Mouse (Mus musculus) myocyte (in vitro differentiated cells): ENCODE data around the gene Efcab11. TPM values are rescaled to one million over a fixed set of nuclear protein-coding genes. Genes with fewer than 3 reads are reported as not detected.

ENCODE experiments used
- H3K27me3 ChIP-seq: one replicate; pipeline ENCODE4 v1.6.1; 2011; ENCODE audit not compliant: control insufficient read depth, insufficient read depth, insufficient read length
- H3K36me3 ChIP-seq: one replicate; pipeline ENCODE4 v1.6.1; 2011; ENCODE audit not compliant: control insufficient read depth, insufficient read depth
- H3K4me2 ChIP-seq: one replicate; pipeline ENCODE4 v1.6.1; 2011; ENCODE audit warnings: low read depth, control low read depth
- H3K4me3 ChIP-seq: one replicate; pipeline ENCODE4 v1.5.1; 2011; ENCODE audit warnings: mild to moderate bottlenecking, control low read depth, moderate library complexity
- H3K79me2 ChIP-seq: one replicate; pipeline ENCODE4 v1.6.1; 2011; ENCODE audit not compliant: control insufficient read depth, insufficient read depth
- H3ac ChIP-seq: one replicate; pipeline ENCODE4 v1.6.1; 2011; ENCODE audit not compliant: control insufficient read depth, insufficient read length
- CEBPB ChIP-seq: IDR thresholded peaks from 2 replicates; pipeline ENCODE4 v1.6.1; 2011; ENCODE audit warnings: mild to moderate bottlenecking, moderate library complexity; ENCODE audit not compliant: poor library complexity, insufficient read depth, severe bottlenecking
- E2F4 ChIP-seq: IDR thresholded peaks from one replicate; pipeline ENCODE4 v1.6.1; 2011; ENCODE audit warnings: mild to moderate bottlenecking, control low read depth, moderate library complexity; ENCODE audit not compliant: insufficient read depth
- MAX ChIP-seq: IDR thresholded peaks from one replicate; pipeline ENCODE4 v1.6.1; 2011; ENCODE audit warnings: low read depth, mild to moderate bottlenecking, control low read depth
- MYOD1 ChIP-seq, 3 experiments: IDR thresholded peaks; one replicate each; pipeline ENCODE4 v1.6.1; 2011; ENCODE audit warnings: control low read depth in 2 of 3, low read depth in 2 of 3, mild to moderate bottlenecking in 2 of 3, moderate library complexity in 1 of 3; ENCODE audit not compliant: insufficient read length in 2 of 3, control insufficient read depth in 1 of 3
- MYOG ChIP-seq, 3 experiments: IDR thresholded peaks; one replicate each; pipeline ENCODE4 v1.6.1; 2011; ENCODE audit warnings: control low read depth in 2 of 3, low read depth in 2 of 3, mild to moderate bottlenecking in 2 of 3; ENCODE audit not compliant: insufficient read length in 2 of 3, control insufficient read depth in 1 of 3, insufficient read depth in 1 of 3
- POLR2A ChIP-seq: IDR thresholded peaks from one replicate; pipeline ENCODE4 v1.6.1; 2011; ENCODE audit warnings: low read depth, mild to moderate bottlenecking, control low read depth, moderate library complexity; ENCODE audit not compliant: insufficient read length
- POLR2AphosphoS2 ChIP-seq: IDR thresholded peaks from one replicate; pipeline ENCODE4 v1.6.1; 2011; ENCODE audit warnings: low read depth, control low read depth; ENCODE audit not compliant: insufficient read length
- REST ChIP-seq: IDR thresholded peaks from one replicate; pipeline ENCODE4 v1.6.1; 2011; ENCODE audit warnings: mild to moderate bottlenecking, control low read depth, moderate library complexity; ENCODE audit not compliant: insufficient read depth, insufficient read length
- SRF ChIP-seq: IDR thresholded peaks from one replicate; pipeline ENCODE4 v1.6.1; 2011; ENCODE audit warnings: low read depth; ENCODE audit not compliant: control insufficient read depth, insufficient read length
- TCF12 ChIP-seq: IDR thresholded peaks from one replicate; pipeline ENCODE4 v1.6.1; 2011; ENCODE audit warnings: mild to moderate bottlenecking, control low read depth; ENCODE audit not compliant: poor library complexity, insufficient read depth, severe bottlenecking
- TCF3 ChIP-seq: IDR thresholded peaks from one replicate; pipeline ENCODE4 v1.6.1; 2011; ENCODE audit warnings: low read depth, control low read depth; ENCODE audit not compliant: insufficient read length
- USF1 ChIP-seq: IDR thresholded peaks from one replicate; pipeline ENCODE4 v1.6.1; 2011; ENCODE audit warnings: low read depth, mild to moderate bottlenecking, control low read depth, moderate library complexity
- polyA plus RNA-seq: library from polyadenylated mRNA; unstranded; fragments of >200 nt; fragmentation: generic; extraction: Trizol; gene quantifications from one replicate; pipeline ENCODE4 v1.2.1, GENCODE M21; 2012; ENCODE audit warnings: missing spikeins

Gene Efcab11
- polyA plus RNA-seq, 1 experiment: 3.5 TPM

GRCm38 (mm10) chr12:99849996-99850395 lies 34.2 kb downstream of the Efcab11 start:
- Histone ChIP-seq H3K4me3 (no peak overlapping the region), H3K79me2 (no peaks in the 10 kb centered on the region), H3K27me3 (no peaks in the 10 kb centered on the region), H3K4me2 (no peak overlapping the region), H3K36me3 (no peaks in the 10 kb centered on the region), H3ac (no peak overlapping the region)
- TF ChIP-seq SRF: no peak
- no peak for TF ChIP-seq E2F4
- no peak for TF ChIP-seq MYOG (IDR thresholded peaks at IDR 0.05; ENCODE audit: control insufficient read depth in 1 of 3, insufficient read depth in 1 of 3, insufficient read length in 2 of 3, low read depth in 2 of 3)
- TF ChIP-seq USF1: no peak
- no peak for TF ChIP-seq CEBPB
- no peak for TF ChIP-seq TCF12
- no peak for TF ChIP-seq REST
- TF ChIP-seq POLR2A: no peak
- no peak for TF ChIP-seq TCF3
- no peak for TF ChIP-seq POLR2AphosphoS2
- no peak for TF ChIP-seq MYOD1 (IDR thresholded peaks at IDR 0.05; ENCODE audit: control insufficient read depth in 1 of 3, insufficient read length in 2 of 3, low read depth in 2 of 3)
- TF ChIP-seq MAX: no peak

DNA sequence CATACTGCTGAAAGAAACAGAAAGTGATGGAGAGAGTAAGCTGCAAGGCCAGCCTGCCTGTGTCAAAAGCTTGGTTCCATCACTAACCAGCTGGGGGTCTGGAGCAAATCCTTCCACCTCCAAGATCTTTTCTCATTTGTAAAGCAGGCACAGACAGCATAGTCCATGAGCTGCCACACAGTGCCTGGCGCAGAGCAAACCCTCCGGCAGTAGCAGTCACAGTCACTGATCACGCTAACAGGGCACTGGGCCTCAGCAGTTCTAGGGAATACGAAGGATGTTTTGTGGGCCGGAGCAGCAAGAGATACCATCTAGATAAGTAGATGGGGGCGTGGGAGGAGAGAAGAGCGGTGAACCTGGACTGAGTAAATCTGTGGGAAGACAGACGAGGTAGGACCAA lies 39.3 kb downstream of the Efcab11 start:
- no peaks in the 10 kb centered on the region for H3K27me3 ChIP-seq
- no peak overlapping the region for H3ac ChIP-seq
- no peaks in the 10 kb centered on the region for H3K79me2 ChIP-seq
- TF ChIP-seq CEBPB: no peak
- no peak for TF ChIP-seq POLR2AphosphoS2
- no peak for TF ChIP-seq E2F4
- no peak for TF ChIP-seq TCF3
- no peak for TF ChIP-seq MAX
- TF ChIP-seq TCF12: no peak
- TF ChIP-seq USF1: no peak
- TF ChIP-seq SRF: no peak
- TF ChIP-seq MYOG (IDR thresholded peaks at IDR 0.05; ENCODE audit: control insufficient read depth in 1 of 3, insufficient read depth in 1 of 3, insufficient read length in 2 of 3, low read depth in 2 of 3): no peak
- no peak for TF ChIP-seq MYOD1 (IDR thresholded peaks at IDR 0.05; ENCODE audit: control insufficient read depth in 1 of 3, insufficient read length in 2 of 3, low read depth in 2 of 3)
- TF ChIP-seq POLR2A: no peak
- TF ChIP-seq REST: no peak
- H3K36me3 ChIP-seq: no peaks in the 10 kb centered on the region
- H3K4me2 ChIP-seq: no peak overlapping the region
- no peak overlapping the region for H3K4me3 ChIP-seq

GRCm38 (mm10) chr12:99838703-99839102 lies 45.5 kb downstream of the Efcab11 start:
- no peak overlapping the region for H3K4me3 ChIP-seq

DNA sequence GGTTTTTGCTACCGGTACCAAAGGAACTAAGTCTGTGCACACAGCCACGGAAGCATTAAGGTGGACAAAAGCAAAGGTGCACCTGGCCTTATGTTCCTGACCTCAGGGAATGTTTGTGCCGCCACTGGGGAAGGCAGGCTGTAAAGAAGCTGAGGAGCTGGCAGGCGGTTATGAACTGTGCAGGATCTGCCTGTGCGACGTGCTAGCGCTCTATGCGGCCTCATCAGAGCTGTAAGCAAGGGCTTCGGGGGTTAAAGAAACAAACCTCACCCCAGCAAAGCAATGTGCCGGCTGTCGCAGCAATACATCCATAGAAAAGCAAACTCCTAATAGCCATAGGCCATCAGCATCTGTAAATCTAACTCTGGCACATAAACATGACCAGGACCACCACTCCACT lies 46.1 kb downstream of the Efcab11 start:
- TF ChIP-seq MAX (no peak), POLR2AphosphoS2 (no peak), E2F4 (no peak), TCF12 (no peak), CEBPB (no peak), POLR2A (no peak), MYOD1 (IDR thresholded peaks at IDR 0.05; ENCODE audit: control insufficient read depth in 1 of 3, insufficient read length in 2 of 3, low read depth in 2 of 3) (no peak), TCF3 (no peak), MYOG (IDR thresholded peaks at IDR 0.05; ENCODE audit: control insufficient read depth in 1 of 3, insufficient read depth in 1 of 3, insufficient read length in 2 of 3, low read depth in 2 of 3) (no peak), SRF (no peak), REST (no peak), USF1 (no peak)
- no peaks in the 10 kb centered on the region for H3K36me3 ChIP-seq
- no peak overlapping the region for H3K4me3 ChIP-seq
- H3ac ChIP-seq: no peak overlapping the region
- no peaks in the 10 kb centered on the region for H3K27me3 ChIP-seq
- no peaks in the 10 kb centered on the region for H3K79me2 ChIP-seq
- H3K4me2 ChIP-seq: no peak overlapping the region

More at GRCm38 (mm10) chr12:99838703-99839102, 45.5 kb downstream of the Efcab11 start:
- Histone ChIP-seq H3ac (no peak overlapping the region), H3K79me2 (no peaks in the 10 kb centered on the region), H3K27me3 (no peaks in the 10 kb centered on the region), H3K36me3 (no peaks in the 10 kb centered on the region), H3K4me2 (no peak overlapping the region)
- TF ChIP-seq TCF3 (no peak), CEBPB (no peak), MAX (no peak), MYOD1 (IDR thresholded peaks at IDR 0.05; ENCODE audit: control insufficient read depth in 1 of 3, insufficient read length in 2 of 3, low read depth in 2 of 3) (no peak), POLR2AphosphoS2 (no peak), POLR2A (no peak), MYOG (IDR thresholded peaks at IDR 0.05; ENCODE audit: control insufficient read depth in 1 of 3, insufficient read depth in 1 of 3, insufficient read length in 2 of 3, low read depth in 2 of 3) (no peak), REST (no peak), E2F4 (no peak), TCF12 (no peak), USF1 (no peak)

GRCm38 (mm10) chr12:99837528-99837927 lies 46.7 kb downstream of the Efcab11 start:
- H3K79me2 ChIP-seq: no peaks in the 10 kb centered on the region
- H3K36me3 ChIP-seq: no peaks in the 10 kb centered on the region
- H3K4me3 ChIP-seq: no peak overlapping the region
- H3K4me2 ChIP-seq: no peak overlapping the region
- no peak overlapping the region for H3ac ChIP-seq
- no peaks in the 10 kb centered on the region for H3K27me3 ChIP-seq
- TF ChIP-seq REST: no peak
- TF ChIP-seq TCF3: no peak
- TF ChIP-seq SRF: no peak
- no peak for TF ChIP-seq POLR2AphosphoS2
- TF ChIP-seq TCF12: no peak
